Mouse (Mus musculus): ENCODE results near the gene Nol10. TPM values are rescaled to one million over a fixed set of nuclear protein-coding genes. Genes with fewer than 3 reads are reported as not detected.

Gene Nol10
- total and polyA plus RNA-seq, 3 experiments = 21.6 to 128 (median 44.2) TPM

- no peaks in the 10 kb centered on the region for H3K27me3 ChIP-seq (ENCODE audit: control insufficient read depth in 1 of 2, insufficient read depth in 2 of 2, low read length in 2 of 2)
- H3K4me3 ChIP-seq (ENCODE audit: control insufficient read depth in 1 of 2, insufficient read depth in 1 of 2, low read depth in 2 of 2, low read length in 2 of 2) = no peak overlapping the region
- no peak for TF ChIP-seq MYC (IDR thresholded peaks at IDR 0.05; ENCODE audit: low read depth, low read length)
- no peak for TF ChIP-seq GATA1 (IDR thresholded peaks at IDR 0.05; ENCODE audit: low read depth, low read length)
- TF ChIP-seq ZMIZ1 (IDR thresholded peaks at IDR 0.05; ENCODE audit: low read depth, low read length) = no peak
- TF ChIP-seq ZC3H11A (IDR thresholded peaks at IDR 0.05; ENCODE audit: low read depth, low read length) = no peak
- no peak for TF ChIP-seq JUND (IDR thresholded peaks at IDR 0.05; ENCODE audit: low read depth, low read length)
- H3K79me2 ChIP-seq (ENCODE audit: control insufficient read depth, insufficient read depth, low read length, poor library complexity) = no peaks in the 10 kb centered on the region; the same call in 1 of the 2 replicates
- DNase-seq (ENCODE audit: low read depth, low spot score) = no peak
- no peak overlapping the region for H3K27ac ChIP-seq (ENCODE audit: control insufficient read depth, low read depth, low read length)
- no peaks in the 10 kb centered on the region for H3K9me3 ChIP-seq (replicated peaks; ENCODE audit: insufficient read depth, low read length)
- H3K36me3 ChIP-seq (ENCODE audit: control insufficient read depth in 1 of 2, insufficient read depth in 2 of 2, low read length in 2 of 2) = peaks cover 0 to 16% of the 10 kb centered on the region in 2 experiments; a peak in 2 of 4 replicates
- H3K4me1 ChIP-seq (ENCODE audit: control insufficient read depth in 1 of 2, insufficient read depth in 2 of 2, low read length in 2 of 2) = no peaks in the 10 kb centered on the region
- no peak overlapping the region for H3K9ac ChIP-seq (ENCODE audit: control insufficient read depth, low read depth, low read length, poor library complexity, severe bottlenecking)
Observed at GRCm38 (mm10) chr12:17403998-17404397, 55.7 kb downstream of the Nol10 start.

DNA sequence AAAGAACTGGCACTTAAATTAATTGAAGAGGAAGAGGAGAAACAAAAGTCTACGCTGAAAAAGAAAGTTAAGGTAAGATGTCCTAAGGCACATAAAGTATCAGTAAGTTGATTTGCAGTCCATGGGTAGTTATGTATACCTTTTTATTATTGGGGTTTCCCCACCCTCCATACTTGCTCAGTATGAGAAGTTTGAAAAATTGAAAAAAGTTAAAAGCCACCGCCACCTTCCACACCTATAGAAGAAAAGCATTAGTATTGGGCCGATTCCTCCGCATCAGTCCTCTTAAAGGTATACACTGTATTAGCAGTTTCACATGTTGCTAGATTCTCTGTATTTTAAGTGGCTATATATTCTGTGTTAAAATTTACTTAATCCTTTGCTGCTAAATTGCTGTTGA is 58.6 kb downstream of the Nol10 start:
- no peak overlapping the region for H3K27ac ChIP-seq (ENCODE audit: control insufficient read depth, low read depth, low read length)
- H3K27me3 ChIP-seq (ENCODE audit: control insufficient read depth in 1 of 2, insufficient read depth in 2 of 2, low read length in 2 of 2) = no peaks in the 10 kb centered on the region
- H3K36me3 ChIP-seq (ENCODE audit: control insufficient read depth in 1 of 2, insufficient read depth in 2 of 2, low read length in 2 of 2) = peaks cover 0 to 17% of the 10 kb centered on the region in 2 experiments; a peak in 3 of 4 replicates
- H3K9me3 ChIP-seq (replicated peaks; ENCODE audit: insufficient read depth, low read length) = no peaks in the 10 kb centered on the region
- H3K4me1 ChIP-seq (ENCODE audit: control insufficient read depth in 1 of 2, insufficient read depth in 2 of 2, low read length in 2 of 2) = peaks cover 0 to 5% of the 10 kb centered on the region in 2 experiments; a peak in 1 of 4 replicates
- no peak overlapping the region for H3K4me3 ChIP-seq (ENCODE audit: control insufficient read depth in 1 of 2, insufficient read depth in 1 of 2, low read depth in 2 of 2, low read length in 2 of 2)
- no peak for DNase-seq (ENCODE audit: low read depth, low spot score)
- no peak overlapping the region for H3K9ac ChIP-seq (ENCODE audit: control insufficient read depth, low read depth, low read length, poor library complexity, severe bottlenecking)
- H3K79me2 ChIP-seq (ENCODE audit: control insufficient read depth, insufficient read depth, low read length, poor library complexity) = no peaks in the 10 kb centered on the region; the same call in 1 of the 2 replicates
- TF ChIP-seq HCFC1 (IDR thresholded peaks at IDR 0.05; ENCODE audit: low read depth, low read length) (no peak), SIN3A (IDR thresholded peaks at IDR 0.05; ENCODE audit: low read length) (no peak), MEF2A (IDR thresholded peaks at IDR 0.05; ENCODE audit: extremely low read depth, insufficient replicate concordance, low read depth, low read length, poor library complexity, severe bottlenecking) (no peak), MYB (IDR thresholded peaks at IDR 0.05; ENCODE audit: low read depth, low read length) (no peak)

GRCm38 (mm10) chr12:17408312-17408711 is 60.1 kb downstream of the Nol10 start:
- peaks cover 0 to 20% of the 10 kb centered on the region in 2 experiments; a peak in 3 of 4 replicates for H3K36me3 ChIP-seq (ENCODE audit: control insufficient read depth in 1 of 2, insufficient read depth in 2 of 2, low read length in 2 of 2)
- H3K27ac ChIP-seq (ENCODE audit: control insufficient read depth, low read depth, low read length) = no peak overlapping the region
- H3K79me2 ChIP-seq (ENCODE audit: control insufficient read depth, insufficient read depth, low read length, poor library complexity) = no peaks in the 10 kb centered on the region; the same call in 1 of the 2 replicates
- DNase-seq (ENCODE audit: low read depth, low spot score) = no peak
- peaks cover 0 to 5% of the 10 kb centered on the region in 2 experiments; a peak in 1 of 4 replicates for H3K4me1 ChIP-seq (ENCODE audit: control insufficient read depth in 1 of 2, insufficient read depth in 2 of 2, low read length in 2 of 2)
- no peak for TF ChIP-seq E2F4 (IDR thresholded peaks at IDR 0.05; ENCODE audit: borderline replicate concordance, low read depth, low read length)
- no peak for TF ChIP-seq MAX (IDR thresholded peaks at IDR 0.05; ENCODE audit: low read length)
- TF ChIP-seq SIN3A (IDR thresholded peaks at IDR 0.05; ENCODE audit: low read length) = no peak
- no peak for TF ChIP-seq MYC (IDR thresholded peaks at IDR 0.05; ENCODE audit: low read depth, low read length)
- TF ChIP-seq HCFC1 (IDR thresholded peaks at IDR 0.05; ENCODE audit: low read depth, low read length) = no peak
- no peak for TF ChIP-seq CHD1 (IDR thresholded peaks at IDR 0.05; ENCODE audit: low read depth, low read length)
- no peak for TF ChIP-seq ZKSCAN1 (IDR thresholded peaks at IDR 0.05; ENCODE audit: low read depth, low read length)
- TF ChIP-seq POLR2AphosphoS2 (IDR thresholded peaks at IDR 0.05; ENCODE audit: low read length) = no peak
- TF ChIP-seq ZNF384 (IDR thresholded peaks at IDR 0.05; ENCODE audit: low read depth, low read length) = no peak
- no peak for TF ChIP-seq EP300 (IDR thresholded peaks at IDR 0.05; ENCODE audit: low read depth in 1 of 2, low read length in 2 of 2)
- H3K4me3 ChIP-seq (ENCODE audit: control insufficient read depth in 1 of 2, insufficient read depth in 1 of 2, low read depth in 2 of 2, low read length in 2 of 2) = no peak overlapping the region
- no peaks in the 10 kb centered on the region for H3K9me3 ChIP-seq (replicated peaks; ENCODE audit: insufficient read depth, low read length)
- no peak overlapping the region for H3K9ac ChIP-seq (ENCODE audit: control insufficient read depth, low read depth, low read length, poor library complexity, severe bottlenecking)
- no peaks in the 10 kb centered on the region for H3K27me3 ChIP-seq (ENCODE audit: control insufficient read depth in 1 of 2, insufficient read depth in 2 of 2, low read length in 2 of 2)

Data from MEL (cell line).